ENCODE assay signal across 14 mouse cellular contexts in the genomic region with DNA sequence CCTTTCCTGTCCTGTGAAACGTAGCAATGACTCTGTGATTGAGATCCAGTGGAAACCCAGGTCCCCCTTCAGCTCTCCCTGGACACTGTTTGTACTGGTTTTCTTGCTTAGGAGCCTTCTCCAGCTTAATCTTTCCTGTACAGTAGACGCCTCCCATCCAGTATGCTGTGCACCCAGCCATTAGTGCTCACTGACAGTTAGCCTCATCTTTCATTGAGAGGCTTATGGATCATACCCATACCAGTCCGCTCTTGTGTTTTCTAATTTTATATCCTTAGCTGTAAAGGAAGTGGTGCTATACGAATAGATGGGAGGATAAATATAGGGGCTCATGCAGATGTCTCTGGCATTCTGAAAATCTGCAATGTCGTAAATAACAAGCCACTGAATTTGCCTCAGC.
A peak's percentile ranks its signal among the peaks of the same experiment; 100 is the strongest.
DNase-seq lines count a peak whose midpoint lies in the region; ATAC-seq and TF ChIP-seq lines count a peak whose summit lies in the region.
"Had no signal": no experiment of that assay in that cellular context is flagged by ENCODE, and none has a peak within 500 bp of the region (broad histone marks: within the 10 kb centered on the region; RNA-seq: fewer than 3 reads in every experiment).

No protein-coding gene starts in this region.

- no peak overlapping the region; the same call in 1 of the 2 replicates for H3K4me3 ChIP-seq in layer of hippocampus, adult 2 months
- H3K4me3 ChIP-seq in CH12.LX (replicated peaks in 1 of 3; ENCODE audit: low read depth in 2 of 3, low read length in 2 of 3, poor library complexity in 1 of 3): peak overlapping the region in 2 of 3 experiments; percentile 6 to 27
- H3K4me3 ChIP-seq in embryonic facial prominence, embryonic 14.5 days (ENCODE audit: low read depth, low read length): no peak overlapping the region
- H3K4me3 ChIP-seq in limb, embryonic 15.5 days: no peak overlapping the region

- DNase-seq in layer of hippocampus, adult 2 months (ENCODE audit: low spot score in 2 of 2): no peak
- DNase-seq in layer of hippocampus, adult 18-20 months (ENCODE audit: low spot score in 2 of 2): no peak
- DNase-seq in CH12.LX (ENCODE audit: extremely low read depth): no peak
- no peak for DNase-seq in embryonic facial prominence, embryonic 14.5 days (ENCODE audit: low spot score)
- DNase-seq in right cerebral cortex, postnatal 10 days (ENCODE audit: low spot score in 2 of 2): no peak
- DNase-seq in kidney, adult 8-10 months: no peak
- DNase-seq in frontal cortex, postnatal 25 days (ENCODE audit: low spot score in 2 of 2): no peak
- DNase-seq: cerebellum, adult 8-10 months; gastrocnemius, postnatal 25 days; heart, postnatal 10 days; layer of hippocampus, postnatal 36 days; liver, postnatal 0 days; right cerebral cortex, postnatal 14 days had no signal

- no peaks in the 10 kb centered on the region for H3K27me3 ChIP-seq in CH12.LX (replicated peaks)
- no peaks in the 10 kb centered on the region for H3K27me3 ChIP-seq in embryonic facial prominence, embryonic 14.5 days (replicated peaks; ENCODE audit: control insufficient read depth, insufficient read depth, low read length)
- no peaks in the 10 kb centered on the region for H3K27me3 ChIP-seq in limb, embryonic 15.5 days

- peaks cover 51% of the 10 kb centered on the region for H3K79me2 ChIP-seq in CH12.LX (replicated peaks; ENCODE audit: control insufficient read depth, extremely low read depth, insufficient read depth, poor library complexity, severe bottlenecking)

- peak overlapping the region; percentile 84 for H3K4me2 ChIP-seq in CH12.LX (ENCODE audit: insufficient read depth, low read depth, poor library complexity, severe bottlenecking)
- H3K4me2 ChIP-seq in embryonic facial prominence, embryonic 14.5 days (ENCODE audit: low read depth, low read length): no peak overlapping the region
- H3K4me2 ChIP-seq in limb, embryonic 15.5 days: no peak overlapping the region

- H3K36me3 ChIP-seq in CH12.LX (replicated peaks in 1 of 2; ENCODE audit: control insufficient read depth in 1 of 2, insufficient read depth in 1 of 2, low read length in 1 of 2): peaks cover 0 to 2% of the 10 kb centered on the region in 2 experiments
- peaks cover 7% of the 10 kb centered on the region; the same call in 1 of the 2 replicates for H3K36me3 ChIP-seq in embryonic facial prominence, embryonic 14.5 days (ENCODE audit: control insufficient read depth, insufficient read depth, low read length)
- H3K36me3 ChIP-seq in limb, embryonic 15.5 days: no peaks in the 10 kb centered on the region

- ATAC-seq in embryonic facial prominence, embryonic 14.5 days (ENCODE audit: low read depth): no peak; the same call in 1 of the 2 replicates
- ATAC-seq in limb, embryonic 15.5 days (ENCODE audit: insufficient number of reproducible peaks, low FRiP score, low TSS enrichment, low read depth): no peak
- ATAC-seq: liver, postnatal 0 days had no signal

- in situ Hi-C loops in CH12.LX (cut with MboI; ENCODE audit: low pct_ligation_motif_present, low pct_unique_long_range_greater_than_20kb, low sequenced_read_pairs): no loop called here

- TF ChIP-seq EP300 in CH12.LX (IDR thresholded peaks at IDR 0.05; ENCODE audit: low read length): no peak

- peak overlapping the region; percentile 71 for H3K9ac ChIP-seq in CH12.LX (ENCODE audit: insufficient read depth, low read depth)
- no peak overlapping the region for H3K9ac ChIP-seq in embryonic facial prominence, embryonic 14.5 days (ENCODE audit: low read depth, low read length)
- H3K9ac ChIP-seq in limb, embryonic 15.5 days: no peak overlapping the region
- H3K9ac ChIP-seq: liver, postnatal 0 days had no signal

- H3K27ac ChIP-seq in layer of hippocampus, adult 2 months: peak overlapping the region; percentile 91
- peak overlapping the region; percentile 78 for H3K27ac ChIP-seq in CH12.LX (ENCODE audit: insufficient read depth, low read depth)
- 0 out of 2 replicates have a peak overlapping the region, but pooled peaks have one; percentile 12 for H3K27ac ChIP-seq in embryonic facial prominence, embryonic 14.5 days (replicated peaks; ENCODE audit: low read depth, low read length)
- peak overlapping the region; percentile 28; the same call in 1 of the 2 replicates for H3K27ac ChIP-seq in limb, embryonic 15.5 days

- TF ChIP-seq POLR2A in CH12.LX (IDR thresholded peaks at IDR 0.05; ENCODE audit: low read depth, low read length): no peak

- peaks cover 6 to 49% of the 10 kb centered on the region in 2 experiments; a peak in 2 of 4 replicates for H3K4me1 ChIP-seq in CH12.LX (ENCODE audit: control insufficient read depth in 1 of 2, insufficient read depth in 2 of 2)
- peaks cover 21% of the 10 kb centered on the region for H3K4me1 ChIP-seq in embryonic facial prominence, embryonic 14.5 days (ENCODE audit: control insufficient read depth, insufficient read depth, low read length)
- H3K4me1 ChIP-seq in limb, embryonic 15.5 days: peaks cover 15% of the 10 kb centered on the region; the same call in 1 of the 2 replicates

- TF ChIP-seq RAD21 in CH12.LX (IDR thresholded peaks at IDR 0.05; ENCODE audit: low read depth, low read length): no peak

- TF ChIP-seq CTCF in layer of hippocampus, adult 2 months (conservative IDR thresholded peaks at IDR 0.05): no peak
- no peak for TF ChIP-seq CTCF in CH12.LX (conservative IDR thresholded peaks at IDR 0.05 in 1 of 2, IDR thresholded peaks at IDR 0.05 in 1 of 2; ENCODE audit: low read depth in 2 of 2, low read length in 2 of 2)

- dilution Hi-C loops in CH12.LX (cut with MboI; ENCODE audit: extremely low pct_ligation_motif_present, extremely low pct_unique_long_range_greater_than_20kb, low sequenced_read_pairs): no loop called here

- H3K9me3 ChIP-seq in CH12.LX (replicated peaks; ENCODE audit: low read length): no peaks in the 10 kb centered on the region
- no peaks in the 10 kb centered on the region for H3K9me3 ChIP-seq in embryonic facial prominence, embryonic 14.5 days (ENCODE audit: control insufficient read depth, low read length)
- no peaks in the 10 kb centered on the region for H3K9me3 ChIP-seq in limb, embryonic 15.5 days

- WGBS in embryonic facial prominence, embryonic 14.5 days: 66% methylated on average over 5 of the region's 5 CpGs
- 51% methylated on average over 5 of the region's 5 CpGs for WGBS in limb, embryonic 15.5 days

TF ChIP-seq in CH12.LX, 34 proteins besides CTCF, POLR2A, EP300 and RAD21:
- TF ChIP-seq MAFK (IDR thresholded peaks at IDR 0.05; ENCODE audit: insufficient replicate concordance, low read length) (0 out of 2 replicates have a peak, but pooled peaks have one; percentile 31), MXI1 (IDR thresholded peaks at IDR 0.05; ENCODE audit: low read depth, low read length) (0 out of 2 replicates have a peak, but pooled peaks have one; percentile 26), RCOR1 (conservative IDR thresholded peaks at IDR 0.05; ENCODE audit: low read depth, low read length) (0 out of 2 replicates have a peak, but pooled peaks have one; percentile 28), SMC3 (IDR thresholded peaks at IDR 0.05; ENCODE audit: low read depth, low read length) (no peak), SIN3A (IDR thresholded peaks at IDR 0.05; ENCODE audit: low read length) (peak; percentile 58; the same call in 1 of the 2 replicates), HCFC1 (IDR thresholded peaks at IDR 0.05; ENCODE audit: low read depth, low read length) (peak; percentile 27; the same call in 1 of the 2 replicates), UBTF (IDR thresholded peaks at IDR 0.05; ENCODE audit: low read depth, low read length) (no peak), TCF12 (IDR thresholded peaks at IDR 0.05; ENCODE audit: low read depth, low read length) (0 out of 2 replicates have a peak, but pooled peaks have one; percentile 17)

Comparison
In these comparisons a context has a peak if more than half of its experiments do, and no peak if none do; other contexts are left out.
1. H3K27ac ChIP-seq: peak in every context shown above with its lines; median percentile 91 in layer of hippocampus, adult 2 months; 78 in CH12.LX; 28 in limb, embryonic 15.5 days; 12 in embryonic facial prominence, embryonic 14.5 days.
2. H3K4me3 ChIP-seq: peak in CH12.LX (2 of 3); none in layer of hippocampus, adult 2 months (single experiment), embryonic facial prominence, embryonic 14.5 days (single experiment) and limb, embryonic 15.5 days (single experiment).